Mouse (Mus musculus): Measurements from ENCODE around the gene Nat8f3. TPM values are rescaled to one million over a fixed set of nuclear protein-coding genes. Genes with fewer than 3 reads are reported as not detected.

Nat8f3 gene
- total RNA-seq, 2 experiments from 2014 or later: 4.5 to 5.9 TPM

Small RNA genes lying within 50 kb of the gene (microRNA-seq; reads per million reads assigned to microRNA genes)
- gene Gm27317: 0 reads per million in 2 experiments
- 0 reads per million in 2 experiments for gene Mir6375

Other genes starting within 250 kb of the Nat8f3 start
- gene Alms1, start 178.2 kb downstream of the Nat8f3 start, total RNA-seq (2021): 10 to 100 TPM in 1 of 2 experiments, 1 to 10 TPM in 1; 9.5 to 10.4 TPM
- 1 to 10 TPM; 3.8 to 4.5 TPM for gene Nat8f7, start 52.5 kb downstream of the Nat8f3 start, total RNA-seq (2021)
- gene Nat8f6, start 55.2 kb upstream of the Nat8f3 start, total RNA-seq (2021): 1 to 10 TPM; 2.3 TPM
- gene Nat8f5, start 55.2 kb upstream of the Nat8f3 start, total RNA-seq (2021): 1 to 10 TPM; 3.2 to 8.4 TPM
- gene Nat8, start 66.3 kb upstream of the Nat8f3 start, total RNA-seq (2021): 1 to 10 TPM; 2.8 to 4.4 TPM
- 1 to 10 TPM; 2.1 to 2.7 TPM for gene Nat8f2, start 103.4 kb upstream of the Nat8f3 start, total RNA-seq (2021)
- 1 to 10 TPM; 5.3 to 7.4 TPM for gene Nat8f4, start 139.1 kb upstream of the Nat8f3 start, total RNA-seq (2021)
- 10 to 100 TPM; 52.3 to 54.3 TPM for gene Tprkb, start 146.1 kb upstream of the Nat8f3 start, total RNA-seq (2021)
- 10 to 100 TPM; 25.6 to 27.9 TPM for gene Nat8f1, start 149.9 kb upstream of the Nat8f3 start, total RNA-seq (2021)
- 10 to 100 TPM; 78.1 to 88.9 TPM for gene Dusp11, start 195.9 kb upstream of the Nat8f3 start, total RNA-seq (2021)

All from left cerebral cortex, adult 2 months (tissue).